10 mouse cellular contexts compared by ENCODE assay signal in genomic region chr10:80171252-80171651, GRCm38 (mm10). TPM values are rescaled to one million over a fixed set of nuclear protein-coding genes. Genes with fewer than 3 reads are reported as not detected.
DNase-seq lines count a peak whose midpoint lies in the region; ATAC-seq and TF ChIP-seq lines count a peak whose summit lies in the region.
"Had no signal": no experiment of that assay in that cellular context is flagged by ENCODE, and none has a peak within 500 bp of the region (broad histone marks: within the 10 kb centered on the region; RNA-seq: fewer than 3 reads in every experiment).

No protein-coding gene starts in this region.

- no peak overlapping the region for H3K4me3 ChIP-seq in hindbrain, embryonic 11.5 days (ENCODE audit: low read depth, low read length)
- H3K4me3 ChIP-seq in hindbrain, postnatal 0 days (ENCODE audit: low read length): no peak overlapping the region
- H3K4me3 ChIP-seq in E14TG2a.4 (replicated peaks; ENCODE audit: low read length): peak overlapping the region; percentile 83
- H3K4me3 ChIP-seq in limb, embryonic 13.5 days: peak overlapping the region; percentile 57; the same call in 1 of the 2 replicates

- WGBS in hindbrain, embryonic 11.5 days: 86% methylated on average over 15 of the region's 15 CpGs
- 87% methylated on average over 15 of the region's 15 CpGs for WGBS in hindbrain, postnatal 0 days
- 92% methylated on average over 15 of the region's 15 CpGs for WGBS in limb, embryonic 13.5 days

- H3K4me1 ChIP-seq in hindbrain, embryonic 11.5 days (replicated peaks; ENCODE audit: control insufficient read depth, insufficient read depth, low read length): peaks cover 8% of the 10 kb centered on the region; the same call in 1 of the 2 replicates
- H3K4me1 ChIP-seq in hindbrain, postnatal 0 days (ENCODE audit: insufficient read depth, low read length): peaks cover 9% of the 10 kb centered on the region
- H3K4me1 ChIP-seq in E14TG2a.4 (replicated peaks; ENCODE audit: low read depth, low read length): peaks cover 71% of the 10 kb centered on the region
- peaks cover 58% of the 10 kb centered on the region for H3K4me1 ChIP-seq in limb, embryonic 13.5 days

- H3K9ac ChIP-seq in hindbrain, embryonic 11.5 days (ENCODE audit: low read depth, low read length): no peak overlapping the region
- H3K9ac ChIP-seq in hindbrain, postnatal 0 days (replicated peaks; ENCODE audit: low read length): no peak overlapping the region
- H3K9ac ChIP-seq in limb, embryonic 13.5 days: no peak overlapping the region

- H3K36me3 ChIP-seq in hindbrain, embryonic 11.5 days (ENCODE audit: control insufficient read depth, insufficient read depth, low read length): peaks cover 17% of the 10 kb centered on the region
- H3K36me3 ChIP-seq in hindbrain, postnatal 0 days (ENCODE audit: insufficient read depth, low read length): peaks cover 20% of the 10 kb centered on the region; the same call in 1 of the 2 replicates
- H3K36me3 ChIP-seq in E14TG2a.4 (ENCODE audit: insufficient read depth, low read length): peaks cover 52% of the 10 kb centered on the region
- H3K36me3 ChIP-seq in limb, embryonic 13.5 days: peaks cover 32% of the 10 kb centered on the region

- no peak for TF ChIP-seq CTCF in hindbrain, postnatal 0 days (IDR thresholded peaks at IDR 0.05; ENCODE audit: low read depth)
- TF ChIP-seq CTCF in E14TG2a.4 (conservative IDR thresholded peaks at IDR 0.05; ENCODE audit: low read length): no peak

- H3K9me3 ChIP-seq in hindbrain, embryonic 11.5 days (ENCODE audit: control insufficient read depth, low read length): no peaks in the 10 kb centered on the region
- no peaks in the 10 kb centered on the region for H3K9me3 ChIP-seq in hindbrain, postnatal 0 days (ENCODE audit: low read length)
- no peaks in the 10 kb centered on the region for H3K9me3 ChIP-seq in E14TG2a.4 (ENCODE audit: low read length)
- H3K9me3 ChIP-seq in limb, embryonic 13.5 days: no peaks in the 10 kb centered on the region
- H3K9me3 ChIP-seq: heart, embryonic 10.5 days had no signal

- H3K4me2 ChIP-seq in hindbrain, embryonic 11.5 days (replicated peaks; ENCODE audit: low read depth, low read length): 0 out of 2 replicates have a peak overlapping the region, but pooled peaks have one; percentile 7
- no peak overlapping the region for H3K4me2 ChIP-seq in hindbrain, postnatal 0 days (ENCODE audit: low read depth, low read length)
- H3K4me2 ChIP-seq in limb, embryonic 13.5 days (replicated peaks): no peak overlapping the region

- no peak for ATAC-seq in CD4-positive, CD25-positive, alpha-beta regulatory T cell, adult 4 months
- no peak for ATAC-seq in hindbrain, embryonic 11.5 days (ENCODE audit: low FRiP score)
- ATAC-seq in hindbrain, postnatal 0 days: no peak
- ATAC-seq in limb, embryonic 13.5 days (ENCODE audit: low FRiP score, low read depth): no peak

- peak overlapping the region; percentile 86; the same call in 1 of the 2 replicates for H3K27ac ChIP-seq in hindbrain, embryonic 11.5 days (ENCODE audit: low read depth, low read length)
- no peak overlapping the region for H3K27ac ChIP-seq in hindbrain, postnatal 0 days
- H3K27ac ChIP-seq in limb, embryonic 13.5 days: no peak overlapping the region

- DNase-seq in CD4-positive, CD25-positive, alpha-beta regulatory T cell, adult 2 months (ENCODE audit: low read depth, low spot score): peak; percentile 10
- DNase-seq in hindbrain, embryonic 11.5 days (ENCODE audit: low spot score): no peak
- no peak for DNase-seq in hindbrain, postnatal 0 days (ENCODE audit: low spot score)
- no peak for DNase-seq in right cerebral cortex, adult 2 months (ENCODE audit: low spot score in 2 of 2)
- DNase-seq in layer of hippocampus, adult 8-10 months (ENCODE audit: low spot score in 2 of 2): no peak
- DNase-seq: lung, postnatal 36 days had no signal

- H3K27me3 ChIP-seq in hindbrain, embryonic 11.5 days (ENCODE audit: control insufficient read depth, insufficient read depth, low read length): no peaks in the 10 kb centered on the region
- no peaks in the 10 kb centered on the region for H3K27me3 ChIP-seq in hindbrain, postnatal 0 days (ENCODE audit: insufficient read depth, low read length)
- H3K27me3 ChIP-seq in E14TG2a.4 (ENCODE audit: insufficient read depth, low read length): no peaks in the 10 kb centered on the region
- no peaks in the 10 kb centered on the region for H3K27me3 ChIP-seq in limb, embryonic 13.5 days

RNA-seq across cellular contexts. Expression of gene 1600002K03Rik, which starts 1.5 kb away (rescaled TPM):
- polyA plus RNA-seq in CD4-positive, CD25-positive, alpha-beta regulatory T cell, adult 4 months (2017; shearing (Covaris generic)): 10 to 100 TPM; 21.6 to 23.5 TPM
- 7.6 and 9.4 TPM in 2 replicates for polyA plus RNA-seq in hindbrain, embryonic 11.5 days (2014; fragmentation: Nextera tagmentation; extraction: Ambion mirVana)
- total RNA-seq in hindbrain, postnatal 0 days (2014; rRNA removed): 2.6 and 3.2 TPM in 2 replicates
- polyA plus RNA-seq in hindbrain, postnatal 0 days (2015; fragmentation: Nextera tagmentation; extraction: Ambion mirVana): 4.3 and 4.4 TPM in 2 replicates
- polyA plus RNA-seq in limb, embryonic 13.5 days (2015; fragmentation: Nextera tagmentation; extraction: Ambion mirVana): 9.7 and 11.0 TPM in 2 replicates
- 1 to 10 TPM; 1.8 to 9.0 (median 6.2) TPM for total RNA-seq in layer of hippocampus, adult 8-10 months (2022)

RNA-seq across cellular contexts. Expression of gene Cirbp, which starts 5.5 kb away (rescaled TPM):
- polyA plus RNA-seq in CD4-positive, CD25-positive, alpha-beta regulatory T cell, adult 4 months (2017; shearing (Covaris generic)): 100 to 1,000 TPM; 124 to 272 TPM
- polyA plus RNA-seq in hindbrain, embryonic 11.5 days (2014; fragmentation: Nextera tagmentation; extraction: Ambion mirVana): 83.4 and 90.4 TPM in 2 replicates
- total RNA-seq in hindbrain, postnatal 0 days (2014; rRNA removed): 257 and 261 TPM in 2 replicates
- polyA plus RNA-seq in hindbrain, postnatal 0 days (2015; fragmentation: Nextera tagmentation; extraction: Ambion mirVana): 730 and 732 TPM in 2 replicates
- polyA plus RNA-seq in limb, embryonic 13.5 days (2015; fragmentation: Nextera tagmentation; extraction: Ambion mirVana): 149 and 194 TPM in 2 replicates
- 100 to 1,000 TPM in 2 of 4 experiments, 10 to 100 TPM in 2; 75.7 to 148 (median 96.4) TPM for total RNA-seq in layer of hippocampus, adult 8-10 months (2022)

RNA-seq across cellular contexts. Expression of gene Efna2, which starts 8.0 kb away (rescaled TPM):
- polyA plus RNA-seq in CD4-positive, CD25-positive, alpha-beta regulatory T cell, adult 4 months (2017; shearing (Covaris generic)): under 1 TPM in 1 of 2 experiments, not detected in 1; 0.28 TPM
- polyA plus RNA-seq in hindbrain, embryonic 11.5 days (2014; fragmentation: Nextera tagmentation; extraction: Ambion mirVana): 24.8 and 34.2 TPM in 2 replicates
- 24.0 and 32.8 TPM in 2 replicates for total RNA-seq in hindbrain, postnatal 0 days (2014; rRNA removed)
- polyA plus RNA-seq in hindbrain, postnatal 0 days (2015; fragmentation: Nextera tagmentation; extraction: Ambion mirVana): 23.2 and 23.8 TPM in 2 replicates
- polyA plus RNA-seq in limb, embryonic 13.5 days (2015; fragmentation: Nextera tagmentation; extraction: Ambion mirVana): 39.5 and 40.4 TPM in 2 replicates
- total RNA-seq in layer of hippocampus, adult 8-10 months (2022): 1 to 10 TPM; 7.4 to 8.3 (median 7.9) TPM

RNA-seq across cellular contexts. Expression of gene Midn, which starts 23.2 kb away (rescaled TPM):
- 1 to 10 TPM; 4.6 to 8.2 TPM for polyA plus RNA-seq in CD4-positive, CD25-positive, alpha-beta regulatory T cell, adult 4 months (2017; shearing (Covaris generic))
- polyA plus RNA-seq in hindbrain, embryonic 11.5 days (2014; fragmentation: Nextera tagmentation; extraction: Ambion mirVana): 66.7 and 67.1 TPM in 2 replicates
- total RNA-seq in hindbrain, postnatal 0 days (2014; rRNA removed): 146 and 172 TPM in 2 replicates
- polyA plus RNA-seq in hindbrain, postnatal 0 days (2015; fragmentation: Nextera tagmentation; extraction: Ambion mirVana): 14.7 and 15.8 TPM in 2 replicates
- polyA plus RNA-seq in limb, embryonic 13.5 days (2015; fragmentation: Nextera tagmentation; extraction: Ambion mirVana): 22.9 and 23.2 TPM in 2 replicates
- 10 to 100 TPM; 47.2 to 63.6 (median 58.0) TPM for total RNA-seq in layer of hippocampus, adult 8-10 months (2022)

RNA-seq across cellular contexts. Expression of gene Cbarp, which starts 30.6 kb away (rescaled TPM):
- 1 to 10 TPM; 1.3 to 1.4 TPM for polyA plus RNA-seq in CD4-positive, CD25-positive, alpha-beta regulatory T cell, adult 4 months (2017; shearing (Covaris generic))
- polyA plus RNA-seq in hindbrain, embryonic 11.5 days (2014; fragmentation: Nextera tagmentation; extraction: Ambion mirVana): 15.1 and 16.7 TPM in 2 replicates
- total RNA-seq in hindbrain, postnatal 0 days (2014; rRNA removed): 270 and 288 TPM in 2 replicates
- polyA plus RNA-seq in hindbrain, postnatal 0 days (2015; fragmentation: Nextera tagmentation; extraction: Ambion mirVana): 95.5 and 106 TPM in 2 replicates
- 7.4 and 8.1 TPM in 2 replicates for polyA plus RNA-seq in limb, embryonic 13.5 days (2015; fragmentation: Nextera tagmentation; extraction: Ambion mirVana)
- total RNA-seq in layer of hippocampus, adult 8-10 months (2022): 100 to 1,000 TPM; 295 to 345 (median 308) TPM

Comparison
In these comparisons a context has a peak if more than half of its experiments do, and no peak if none do; other contexts are left out.
1. H3K4me3 ChIP-seq: peak in E14TG2a.4 (single experiment) and limb, embryonic 13.5 days (single experiment); none in hindbrain, embryonic 11.5 days (single experiment) and hindbrain, postnatal 0 days (single experiment).
2. RNA of gene Efna2, which starts 8.0 kb away (polyA plus RNA-seq): 39.5 to 40.4 TPM in limb, embryonic 13.5 days, 24.8 to 34.2 TPM in hindbrain, embryonic 11.5 days and 23.2 to 23.8 TPM in hindbrain, postnatal 0 days; 0.28 TPM in CD4-positive, CD25-positive, alpha-beta regulatory T cell, adult 4 months; every median in the first group is over 10 times any median in the second.